Mouse (Mus musculus): Measurements from ENCODE around the gene H2al1a.
"Not testable (repeated sequence)": the region's sequence is repeated elsewhere in the genome, so short reads cannot be mapped to it uniquely, and the experiment has no call there.

DNA sequence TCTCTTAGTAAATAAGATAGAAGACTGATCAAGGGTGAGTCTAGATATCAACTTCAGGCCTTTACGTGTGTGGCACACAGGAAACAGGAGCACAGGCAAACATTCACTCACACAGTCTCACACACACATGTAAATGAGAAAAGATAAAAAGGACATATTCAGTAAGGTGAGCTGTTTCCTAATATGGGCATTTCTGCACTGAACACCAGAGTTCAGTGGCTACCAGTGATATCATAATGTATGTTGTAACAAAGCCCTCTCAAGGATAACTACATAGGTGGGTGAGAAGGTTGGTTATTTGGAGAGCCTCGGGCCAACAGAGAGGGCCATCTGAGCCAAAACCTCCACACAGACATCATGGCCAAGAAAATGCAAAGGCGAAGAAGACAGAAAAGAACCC, 3.1 kb downstream of the H2al1a start, which contains the start of gene H2al1b:
- not testable (repeated sequence) for TF ChIP-seq CTCF (IDR thresholded peaks at IDR 0.05; ENCODE audit: borderline replicate concordance, insufficient read depth, low read length); POLR2A (IDR thresholded peaks at IDR 0.05; ENCODE audit: low read depth, low read length)

Data from embryonic fibroblast, embryonic 13.5 days (primary cell).